Mouse (Mus musculus) kidney, postnatal 0 days (tissue): ENCODE measurements around the gene Cmbl. TPM values are rescaled to one million over a fixed set of nuclear protein-coding genes. Genes with fewer than 3 reads are reported as not detected.
A peak's percentile ranks its signal among the peaks of the same experiment; 100 is the strongest.

ENCODE experiments used
- ATAC-seq: fragments of 200-750 bp; cut with Nextera tagmentation; replicated peaks from 2 replicates; pipeline ENCODE4 v1.8.0; 2017; ENCODE audit warnings: low read depth, moderate number of reproducible peaks, moderate TSS enrichment, moderate library complexity; ENCODE audit not compliant: low FRiP score
- DNase-seq: peaks from one replicate; pipeline ENCODE4 v3.0.0-alpha.2; 2016; ENCODE audit warnings: low spot score
- H3K27ac ChIP-seq: fragments of 300-500 bp; sonication (generic); 2 replicates; pipeline ENCODE4 v1.5.1; 2014; ENCODE audit warnings: mild to moderate bottlenecking
- H3K27me3 ChIP-seq: fragments of 300-500 bp; sonication (generic); 2 replicates; pipeline ENCODE4 v1.6.1; 2014; ENCODE audit warnings: low read length, mixed read lengths; ENCODE audit not compliant: insufficient read depth
- H3K36me3 ChIP-seq: fragments of 300-500 bp; sonication (generic); 2 replicates; pipeline ENCODE4 v1.6.1; 2014; ENCODE audit warnings: low read length, mixed read lengths; ENCODE audit not compliant: insufficient read depth
- H3K4me1 ChIP-seq: fragments of 300-500 bp; sonication (generic); replicated peaks from 2 replicates; pipeline ENCODE4 v1.6.1; 2014; ENCODE audit warnings: antibody characterized with exemption, low read length, mixed read lengths; ENCODE audit not compliant: insufficient read depth
- H3K4me2 ChIP-seq: fragments of 300-500 bp; sonication (generic); 2 replicates; pipeline ENCODE4 v1.6.1; 2014; ENCODE audit warnings: mild to moderate bottlenecking, low read length, moderate library complexity, mixed read lengths
- H3K4me3 ChIP-seq: fragments of 300-500 bp; sonication (generic); replicated peaks from 2 replicates; pipeline ENCODE4 v1.5.1; 2014; ENCODE audit warnings: low read depth, low read length
- H3K9ac ChIP-seq: fragments of 300-500 bp; sonication (generic); 2 replicates; pipeline ENCODE4 v1.6.1; 2014; ENCODE audit warnings: low read depth, low read length
- H3K9me3 ChIP-seq: fragments of 300-500 bp; sonication (generic); replicated peaks from 2 replicates; pipeline ENCODE4 v1.6.1; 2016; ENCODE audit warnings: low read length, inconsistent platforms, mixed read lengths
- CTCF ChIP-seq: IDR thresholded peaks from 2 replicates; pipeline ENCODE4 v1.5.1; 2016; ENCODE audit warnings: antibody characterized with exemption, low read depth, mild to moderate bottlenecking, moderate library complexity
- WGBS: fragments of 180-500 bp; shearing (Covaris S2); extraction: QIAGEN DNeasy Blood & Tissue Kit; methylation state at CpG from one replicate; pipeline ENCODE4 v1.1.7; 2014; 5-methylcytosine and 5-hydroxymethylcytosine counted together
- polyA plus RNA-seq: library from polyadenylated mRNA; unstranded; fragments of >200 nt; fragmentation: Nextera tagmentation; extraction: Ambion mirVana; gene quantifications from 2 replicates; pipeline ENCODE4 v1.2.1, GENCODE M21; 2015

Gene Cmbl
- polyA plus RNA-seq, 1 experiment from 2014 or later: 60.0 TPM

- TF ChIP-seq CTCF: no peak
- Histone ChIP-seq H3K4me1 (no peaks in the 10 kb centered on the region), H3K36me3 (no peaks in the 10 kb centered on the region; the same call in 1 of the 2 replicates), H3K9ac (no peak overlapping the region), H3K27ac (no peak overlapping the region), H3K27me3 (no peaks in the 10 kb centered on the region), H3K4me2 (no peak overlapping the region), H3K9me3 (no peaks in the 10 kb centered on the region), H3K4me3 (no peak overlapping the region)
- DNase-seq (no peak), ATAC-seq (no peak)
- WGBS: 83% methylated on average over 9 of the region's 9 CpGs
These were observed 52.1 kb downstream of the Cmbl start for GRCm38 (mm10) chr15:31617261-31617660.

DNA sequence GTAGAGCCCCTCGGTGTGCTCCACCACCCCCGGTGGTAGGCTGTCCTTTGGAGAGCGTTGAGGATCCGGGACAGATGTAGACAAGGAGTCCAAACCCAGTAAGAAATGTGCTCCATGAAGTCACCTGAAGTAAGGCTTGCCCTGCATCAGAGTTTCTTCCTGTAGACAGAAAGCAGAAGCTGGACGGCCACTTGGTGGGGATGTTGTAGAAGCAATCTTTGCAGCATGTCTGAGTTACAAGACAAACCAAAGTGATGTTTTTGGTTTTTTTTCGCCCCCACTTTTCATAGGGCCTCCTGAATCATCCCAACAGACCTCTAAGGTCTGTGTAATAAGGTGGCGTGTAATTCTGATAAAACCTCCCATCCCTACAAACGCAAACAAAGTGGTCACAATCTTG lies 54.3 kb downstream of the Cmbl start:
- Histone ChIP-seq H3K9me3 (no peaks in the 10 kb centered on the region), H3K27ac (no peak overlapping the region), H3K4me2 (no peak overlapping the region), H3K36me3 (no peaks in the 10 kb centered on the region; the same call in 1 of the 2 replicates), H3K4me3 (no peak overlapping the region), H3K9ac (no peak overlapping the region), H3K27me3 (no peaks in the 10 kb centered on the region), H3K4me1 (no peaks in the 10 kb centered on the region)
- ATAC-seq (no peak), DNase-seq (peak; percentile 61)
- peak; percentile 57; the same call in 1 of the 2 replicates for TF ChIP-seq CTCF
- WGBS: 85% methylated on average over 8 of the region's 8 CpGs

- peak; percentile 38 for DNase-seq
- H3K27me3 ChIP-seq: no peaks in the 10 kb centered on the region
- H3K9me3 ChIP-seq: no peaks in the 10 kb centered on the region
- no peaks in the 10 kb centered on the region for H3K36me3 ChIP-seq
- ATAC-seq: no peak
- H3K27ac ChIP-seq: 0 out of 2 replicates have a peak overlapping the region, but pooled peaks have one; percentile 40
- no peak for TF ChIP-seq CTCF
- WGBS: 32% methylated on average over 12 of the region's 12 CpGs
- H3K4me3 ChIP-seq: no peak overlapping the region
- H3K9ac ChIP-seq: no peak overlapping the region
- no peaks in the 10 kb centered on the region for H3K4me1 ChIP-seq
- H3K4me2 ChIP-seq: 0 out of 2 replicates have a peak overlapping the region, but pooled peaks have one; percentile 3
These were observed 62.3 kb downstream of the Cmbl start for GRCm38 (mm10) chr15:31627277-31628154.

DNA sequence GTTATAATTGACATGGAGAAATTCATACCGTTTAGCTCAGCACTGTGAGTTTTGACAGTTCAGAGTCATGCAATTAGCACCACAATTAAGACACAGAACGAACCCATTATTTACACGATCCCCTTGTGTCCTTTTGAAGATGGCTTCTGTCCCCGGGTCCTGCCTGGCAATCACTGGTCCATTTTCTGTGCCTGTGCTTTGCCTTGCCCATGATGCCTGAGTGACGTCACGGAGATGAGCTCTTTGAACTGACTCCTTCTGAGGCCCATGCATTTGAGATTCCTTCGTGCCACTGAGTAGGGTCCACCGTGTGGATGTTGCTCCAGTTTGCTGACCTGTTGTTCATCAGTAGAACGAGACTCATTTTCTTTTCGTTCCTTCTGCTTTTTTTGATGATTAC lies 63.0 kb downstream of the Cmbl start:
- DNase-seq: no peak
- H3K36me3 ChIP-seq: no peaks in the 10 kb centered on the region
- no peak for TF ChIP-seq CTCF
- H3K4me1 ChIP-seq: no peaks in the 10 kb centered on the region
- no peak overlapping the region for H3K4me2 ChIP-seq
- no peak overlapping the region for H3K9ac ChIP-seq
- no peak overlapping the region for H3K27ac ChIP-seq
- H3K9me3 ChIP-seq: no peaks in the 10 kb centered on the region
- no peak overlapping the region for H3K4me3 ChIP-seq
- WGBS: 68% methylated on average over 10 of the region's 10 CpGs
- no peak for ATAC-seq
- no peaks in the 10 kb centered on the region for H3K27me3 ChIP-seq

DNA sequence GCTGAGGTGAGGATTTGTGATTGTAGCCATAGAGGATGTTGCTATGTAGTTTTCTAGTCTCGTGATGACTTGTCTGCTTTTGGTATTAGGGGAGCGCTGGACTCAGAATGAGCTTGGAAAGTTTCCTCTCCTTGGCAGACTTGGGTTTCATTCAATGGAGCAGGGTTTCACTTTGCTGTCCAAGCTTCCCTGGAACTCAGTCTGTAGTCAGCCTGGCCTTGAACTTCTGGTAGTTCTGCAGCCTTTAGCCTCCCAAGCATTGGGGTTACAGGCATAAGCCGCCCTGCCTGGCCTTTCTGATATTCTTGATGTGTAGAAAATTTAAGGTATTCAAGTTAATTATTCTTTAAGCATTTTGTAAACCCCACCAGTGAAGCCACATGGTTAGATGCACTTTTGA lies 64.4 kb downstream of the Cmbl start:
- no peaks in the 10 kb centered on the region for H3K36me3 ChIP-seq
- no peak overlapping the region for H3K9ac ChIP-seq
- no peaks in the 10 kb centered on the region for H3K27me3 ChIP-seq
- no peaks in the 10 kb centered on the region for H3K9me3 ChIP-seq
- H3K4me1 ChIP-seq: no peaks in the 10 kb centered on the region
- TF ChIP-seq CTCF: no peak
- 87% methylated on average over 3 of the region's 3 CpGs for WGBS
- DNase-seq (no peak), ATAC-seq (no peak)
- H3K27ac ChIP-seq: no peak overlapping the region
- H3K4me3 ChIP-seq: no peak overlapping the region
- H3K4me2 ChIP-seq: no peak overlapping the region

DNA sequence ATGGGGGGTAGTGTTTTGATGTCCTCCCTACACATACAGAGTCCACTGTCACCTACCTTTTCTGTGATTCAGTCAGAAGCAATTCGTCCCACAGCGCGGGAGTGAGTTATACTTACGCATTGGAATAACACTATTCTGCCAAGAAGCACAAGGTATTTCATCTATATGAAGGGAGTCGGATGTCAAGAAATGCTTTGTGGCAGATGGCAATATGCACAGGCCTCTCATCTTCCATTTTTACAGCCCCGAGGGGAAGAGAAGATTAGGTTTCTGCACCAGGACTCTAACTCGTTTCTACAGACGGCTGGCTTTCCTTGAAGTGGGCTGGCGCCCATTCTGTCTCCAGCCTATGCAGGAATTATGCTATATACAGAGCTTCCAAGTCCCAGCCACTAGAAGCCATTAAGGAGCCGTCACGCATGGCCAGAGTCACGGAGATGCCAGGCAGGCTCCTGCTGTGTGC lies 66.2 kb downstream of the Cmbl start:
- no peaks in the 10 kb centered on the region for H3K4me1 ChIP-seq
- H3K4me2 ChIP-seq: 0 out of 2 replicates have a peak overlapping the region, but pooled peaks have one; percentile 4
- no peaks in the 10 kb centered on the region for H3K9me3 ChIP-seq
- no peak overlapping the region for H3K9ac ChIP-seq
- TF ChIP-seq CTCF: no peak
- 25% methylated on average over 12 of the region's 12 CpGs for WGBS
- no peaks in the 10 kb centered on the region for H3K36me3 ChIP-seq
- no peak overlapping the region for H3K27ac ChIP-seq
- peak; percentile 42 for DNase-seq
- peak; percentile 59; the same call in 1 of the 2 replicates for ATAC-seq
- H3K4me3 ChIP-seq: no peak overlapping the region
- no peaks in the 10 kb centered on the region for H3K27me3 ChIP-seq
